Mouse (Mus musculus): ENCODE measurements around the gene Fgd2.
"Not testable (repeated sequence)": the region's sequence is repeated elsewhere in the genome, so short reads cannot be mapped to it uniquely, and the experiment has no call there.

Gene Fgd2

GRCm38 (mm10) chr17:29368726-29369125 is 8.0 kb downstream of the Fgd2 start:
- peak; percentile 63 for DNase-seq

GRCm38 (mm10) chr17:29370984-29371723 is 10.4 kb downstream of the Fgd2 start:
- DNase-seq, result peak; percentile 96

- DNase-seq, result no peak
Measured at GRCm38 (mm10) chr17:29375871-29376270, 15.2 kb downstream of the Fgd2 start.

GRCm38 (mm10) chr17:29378056-29378455 is 17.3 kb downstream of the Fgd2 start:
- DNase-seq, result no peak

- DNase-seq, result no peak
Measured at GRCm38 (mm10) chr17:29380241-29380640, 19.5 kb downstream of the Fgd2 start.

GRCm38 (mm10) chr17:29381472-29381871 is 20.8 kb downstream of the Fgd2 start:
- DNase-seq, result peak; percentile 87

- peak; percentile 34 for DNase-seq
Measured at GRCm38 (mm10) chr17:29382417-29382816, 21.7 kb downstream of the Fgd2 start.

GRCm38 (mm10) chr17:29383923-29384322 is 23.2 kb downstream of the Fgd2 start:
- DNase-seq, result no peak

GRCm38 (mm10) chr17:29384850-29385438 is 24.2 kb downstream of the Fgd2 start:
- DNase-seq, result peak; percentile 53

- DNase-seq, result no peak
Measured at GRCm38 (mm10) chr17:29385746-29386145, 25.0 kb downstream of the Fgd2 start.

GRCm38 (mm10) chr17:29388978-29389377 is 28.3 kb downstream of the Fgd2 start:
- no peak for DNase-seq

- no peak for DNase-seq
Measured at GRCm38 (mm10) chr17:29391280-29391679, 30.6 kb downstream of the Fgd2 start.

GRCm38 (mm10) chr17:29393335-29394089 is 32.8 kb downstream of the Fgd2 start:
- peak; percentile 42 for DNase-seq

- no peak for DNase-seq
Measured at GRCm38 (mm10) chr17:29394106-29394760, 33.5 kb downstream of the Fgd2 start.

GRCm38 (mm10) chr17:29394761-29395160 is 34.0 kb downstream of the Fgd2 start:
- DNase-seq, result not testable (repeated sequence)

GRCm38 (mm10) chr17:29395381-29395780 is 34.7 kb downstream of the Fgd2 start:
- peak; percentile 54 for DNase-seq

GRCm38 (mm10) chr17:29396056-29396799 is 35.5 kb downstream of the Fgd2 start:
- DNase-seq, result no peak

GRCm38 (mm10) chr17:29396821-29397242 is 36.1 kb downstream of the Fgd2 start:
- peak; percentile 87 for DNase-seq

GRCm38 (mm10) chr17:29397480-29398433 is 37.0 kb downstream of the Fgd2 start:
- peak; percentile 90 for DNase-seq

- no peak for DNase-seq
Measured at GRCm38 (mm10) chr17:29398434-29399026, 37.8 kb downstream of the Fgd2 start.

Data from lung, postnatal 10 days (tissue).